Mouse (Mus musculus) C2C12 (cell line): ENCODE measurements around the gene Hdgfl2. TPM values are rescaled to one million over a fixed set of nuclear protein-coding genes. Genes with fewer than 3 reads are reported as not detected.

Source experiments
- H3K27me3 ChIP-seq: one replicate; pipeline ENCODE4 v1.6.1; 2011; ENCODE audit not compliant: control insufficient read depth, insufficient read depth, insufficient read length
- H3K36me3 ChIP-seq: one replicate; pipeline ENCODE4 v1.6.1; 2011; ENCODE audit not compliant: control insufficient read depth, insufficient read depth
- H3K4me3 ChIP-seq: one replicate; pipeline ENCODE4 v1.5.1; 2011; ENCODE audit warnings: mild to moderate bottlenecking, control low read depth; ENCODE audit not compliant: poor library complexity, insufficient read depth, severe bottlenecking
- H3K79me2 ChIP-seq: one replicate; pipeline ENCODE4 v1.6.1; 2011; ENCODE audit not compliant: control insufficient read depth, insufficient read depth
- H3K79me3 ChIP-seq: one replicate; pipeline ENCODE4 v1.6.1; 2011; ENCODE audit warnings: low read depth, control low read depth
- H3ac ChIP-seq: one replicate; pipeline ENCODE3; 2011; ENCODE audit warnings: low read depth; ENCODE audit not compliant: control insufficient read depth, insufficient read length
- CEBPB ChIP-seq: IDR thresholded peaks from one replicate; pipeline ENCODE4 v1.6.1; 2011; ENCODE audit warnings: low read depth, mild to moderate bottlenecking, control low read depth, moderate library complexity
- CTCF ChIP-seq: IDR thresholded peaks from one replicate; pipeline ENCODE4 v1.5.1; 2011; ENCODE audit not compliant: control insufficient read depth, insufficient read depth, insufficient read length
- FOSL1 ChIP-seq: IDR thresholded peaks from one replicate; pipeline ENCODE4 v1.8.0; 2011; ENCODE audit warnings: mild to moderate bottlenecking, low read length; ENCODE audit not compliant: poor library complexity, insufficient read depth, severe bottlenecking
- MAX ChIP-seq: IDR thresholded peaks from one replicate; pipeline ENCODE4 v1.6.1; 2011; ENCODE audit warnings: mild to moderate bottlenecking, control low read depth
- MYOD1 ChIP-seq: IDR thresholded peaks from one replicate; pipeline ENCODE4 v1.6.1; 2011; ENCODE audit warnings: low read depth; ENCODE audit not compliant: control insufficient read depth, insufficient read length
- MYOG ChIP-seq: IDR thresholded peaks from one replicate; pipeline ENCODE4 v1.6.1; 2011; ENCODE audit not compliant: control insufficient read depth, insufficient read length; ENCODE audit errors: extremely low read depth
- USF1 ChIP-seq: IDR thresholded peaks from one replicate; pipeline ENCODE4 v1.6.1; 2011; ENCODE audit warnings: low read depth, mild to moderate bottlenecking, control low read depth, moderate library complexity
- polyA plus RNA-seq: library from polyadenylated mRNA; unstranded; fragments of >200 nt; fragmentation: generic; extraction: Trizol; gene quantifications from one replicate; pipeline ENCODE4 v1.2.1, GENCODE M21; 2012; ENCODE audit warnings: missing spikeins

Hdgfl2 gene
- polyA plus RNA-seq, 1 experiment = 64.5 TPM

- peaks cover 22% of the 10 kb centered on the region for H3K27me3 ChIP-seq
- H3K36me3 ChIP-seq = no peaks in the 10 kb centered on the region
- TF ChIP-seq CTCF (peak; percentile 96), MAX (no peak)
- no peaks in the 10 kb centered on the region for H3K79me3 ChIP-seq
- H3ac ChIP-seq = no peak overlapping the region
- no peak overlapping the region for H3K4me3 ChIP-seq
- H3K79me2 ChIP-seq = no peaks in the 10 kb centered on the region
These were observed 55.1 kb downstream of the Hdgfl2 start for GRCm38 (mm10) chr17:56134463-56134971.

- Histone ChIP-seq H3K4me3 (no peak overlapping the region), H3K36me3 (no peaks in the 10 kb centered on the region), H3ac (no peak overlapping the region), H3K27me3 (peaks cover 43% of the 10 kb centered on the region), H3K79me3 (no peaks in the 10 kb centered on the region), H3K79me2 (no peaks in the 10 kb centered on the region)
- no peak for TF ChIP-seq USF1
- TF ChIP-seq MYOD1 = no peak
- no peak for TF ChIP-seq CEBPB
- TF ChIP-seq MYOG = no peak
- TF ChIP-seq CTCF = no peak
- no peak for TF ChIP-seq MAX
- TF ChIP-seq FOSL1 = no peak
These were observed 57.1 kb downstream of the Hdgfl2 start for GRCm38 (mm10) chr17:56136558-56136957.

GRCm38 (mm10) chr17:56137839-56138613 lies 58.6 kb downstream of the Hdgfl2 start:
- H3K36me3 ChIP-seq = no peaks in the 10 kb centered on the region
- peaks cover 55% of the 10 kb centered on the region for H3K27me3 ChIP-seq
- H3K79me2 ChIP-seq = no peaks in the 10 kb centered on the region
- no peak overlapping the region for H3ac ChIP-seq
- no peak overlapping the region for H3K4me3 ChIP-seq
- TF ChIP-seq CTCF (no peak), FOSL1 (no peak), MAX (no peak), CEBPB (no peak), USF1 (no peak), MYOG (no peak), MYOD1 (no peak)
- no peaks in the 10 kb centered on the region for H3K79me3 ChIP-seq

GRCm38 (mm10) chr17:56139355-56139754 lies 59.9 kb downstream of the Hdgfl2 start:
- H3K27me3 ChIP-seq = peaks cover 68% of the 10 kb centered on the region
- H3K4me3 ChIP-seq = no peak overlapping the region
- H3ac ChIP-seq = no peak overlapping the region
- no peaks in the 10 kb centered on the region for H3K79me3 ChIP-seq
- H3K36me3 ChIP-seq = no peaks in the 10 kb centered on the region
- TF ChIP-seq CEBPB (no peak), USF1 (no peak), CTCF (no peak), MAX (no peak), MYOD1 (no peak), MYOG (no peak), FOSL1 (no peak)
- H3K79me2 ChIP-seq = no peaks in the 10 kb centered on the region

- H3K27me3 ChIP-seq = peaks cover 74% of the 10 kb centered on the region
- H3ac ChIP-seq = peak within 1 kb of the TSS; percentile 36
- no peaks in the 10 kb centered on the region for H3K79me3 ChIP-seq
- H3K36me3 ChIP-seq = no peaks in the 10 kb centered on the region
- H3K4me3 ChIP-seq = no peak within 1 kb of the TSS
- TF ChIP-seq CTCF (no peak), CEBPB (no peak), USF1 (no peak), MYOD1 (no peak), MAX (no peak), FOSL1 (no peak), MYOG (no peak)
- H3K79me2 ChIP-seq = no peaks in the 10 kb centered on the region
These were observed 60.6 kb downstream of the Hdgfl2 start, which contains the start of gene Sema6b for GRCm38 (mm10) chr17:56139858-56140595. Gene Sema6b, minus strand, starts transcription at chr17:56140343.
